Mouse (Mus musculus) spleen, embryonic (tissue): ENCODE measurements around the gene Igsf10.
"Not testable (repeated sequence)": the region's sequence is repeated elsewhere in the genome, so short reads cannot be mapped to it uniquely, and the experiment has no call there.

Experiments used
- CTCF ChIA-PET: fragments of 350-600 bp; sonication (Branson Sonifier 250); formaldehyde crosslinking; loops from one replicate; lab custom pipeline; 2022; lab: Charles Lee

Igsf10 gene

GRCm38 (mm10) chr3:59344065-59344905 is at the start of gene Igsf10:
Gene Igsf10, minus strand, starts transcription at chr3:59344394.
- CTCF ChIA-PET, result interaction anchor here (0.8 kb wide), 1 partner anchor 9 kb away, joined by 3 read pairs; no protein-coding TSS in a partner anchor

- CTCF ChIA-PET, result no interaction called here
Measured at GRCm38 (mm10) chr3:59385553-59385952, 41.4 kb upstream of the Igsf10 start.

DNA sequence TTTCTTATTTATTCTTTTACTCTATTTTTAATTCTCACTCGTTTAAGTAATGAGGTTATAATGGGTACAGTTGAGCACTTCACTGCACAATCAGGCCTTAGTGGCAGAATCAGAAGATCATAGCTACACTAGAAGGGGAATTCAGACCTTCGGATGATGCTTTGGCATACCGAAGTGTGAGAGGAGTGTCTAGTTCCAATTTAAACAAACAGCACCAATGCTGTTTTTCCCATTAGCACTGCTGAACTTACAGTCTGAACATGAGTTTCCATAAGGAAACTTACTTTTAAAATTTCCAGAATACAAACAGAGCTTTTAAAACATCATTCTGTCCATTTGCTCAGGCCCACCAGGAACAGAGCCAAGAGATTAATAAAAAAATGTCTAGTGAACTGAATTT is 40.8 kb upstream of the Igsf10 start:
- CTCF ChIA-PET, result no interaction called here

GRCm38 (mm10) chr3:59384321-59384720 is 40.1 kb upstream of the Igsf10 start:
- CTCF ChIA-PET, result no interaction called here

DNA sequence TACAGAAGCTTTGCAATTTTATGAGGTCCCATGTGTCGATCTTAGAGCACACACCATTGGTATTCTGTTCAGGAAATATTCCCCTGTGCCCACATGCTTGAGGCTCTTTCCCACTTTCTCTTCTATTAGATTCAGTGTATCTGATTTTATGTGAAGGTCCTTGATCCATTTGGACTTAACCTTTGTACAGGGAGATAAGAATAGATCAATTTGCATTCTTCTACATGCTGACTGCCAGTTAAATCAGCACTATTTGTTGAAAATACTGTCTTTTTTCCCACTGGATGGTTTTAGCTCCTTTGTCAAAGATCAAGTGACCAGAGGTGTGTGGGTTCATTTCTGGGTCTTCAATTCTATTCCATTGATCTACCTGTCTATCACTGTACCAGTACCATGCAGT is 34.6 kb upstream of the Igsf10 start:
- CTCF ChIA-PET, result not testable (repeated sequence)

- CTCF ChIA-PET, result no interaction called here
Measured at GRCm38 (mm10) chr3:59361895-59362294, 17.7 kb upstream of the Igsf10 start.

DNA sequence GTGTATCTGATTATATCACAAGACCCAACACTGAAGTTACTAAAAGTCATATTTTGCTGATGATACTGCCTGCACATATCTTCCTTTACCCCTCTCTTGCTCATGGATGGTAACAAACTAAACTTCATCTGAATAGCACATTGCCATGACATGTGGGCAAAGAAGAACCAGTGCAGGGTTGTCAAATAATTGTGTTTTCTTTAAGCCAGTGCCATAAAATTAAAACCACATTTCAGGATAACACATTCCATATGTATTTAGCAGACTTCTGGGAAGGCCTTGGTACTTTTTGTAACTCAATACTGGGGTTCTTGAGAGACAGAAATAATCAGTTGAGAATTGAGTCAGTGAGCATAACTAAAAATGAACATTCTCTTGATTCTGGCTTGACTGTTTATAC is 15.9 kb upstream of the Igsf10 start:
- CTCF ChIA-PET, result no interaction called here

GRCm38 (mm10) chr3:59354156-59354555 is 10.0 kb upstream of the Igsf10 start:
- CTCF ChIA-PET, result no interaction called here

DNA sequence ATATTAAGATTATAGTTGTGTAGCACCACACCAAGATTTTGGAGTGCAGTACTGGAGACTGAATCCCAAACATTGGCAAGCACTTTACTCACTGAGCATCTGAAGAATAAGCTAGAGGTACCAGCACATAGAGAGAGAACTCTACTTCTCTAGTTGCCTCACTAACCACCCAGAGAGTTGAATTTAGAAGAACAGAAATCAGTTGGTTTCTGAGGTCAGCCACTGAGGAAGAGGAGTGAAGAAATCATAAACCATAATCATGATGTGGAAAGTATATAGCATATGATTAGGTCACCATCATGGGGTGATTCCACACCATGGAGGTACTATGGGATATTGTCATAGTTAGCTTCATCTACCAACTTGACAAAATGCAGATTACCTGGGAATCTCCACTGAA is 7.6 kb upstream of the Igsf10 start:
- CTCF ChIA-PET, result no interaction called here

- CTCF ChIA-PET, result interaction anchor here (0.8 kb wide), 1 partner anchor 8 kb away, joined by 3 read pairs; no protein-coding TSS in a partner anchor
Measured at GRCm38 (mm10) chr3:59343026-59343425, 1.2 kb downstream of the Igsf10 start.

- CTCF ChIA-PET, result no interaction called here
Measured at GRCm38 (mm10) chr3:59341647-59342427, 2.4 kb downstream of the Igsf10 start.

- CTCF ChIA-PET, result no interaction called here
Measured at GRCm38 (mm10) chr3:59328526-59328925, 15.7 kb downstream of the Igsf10 start.

DNA sequence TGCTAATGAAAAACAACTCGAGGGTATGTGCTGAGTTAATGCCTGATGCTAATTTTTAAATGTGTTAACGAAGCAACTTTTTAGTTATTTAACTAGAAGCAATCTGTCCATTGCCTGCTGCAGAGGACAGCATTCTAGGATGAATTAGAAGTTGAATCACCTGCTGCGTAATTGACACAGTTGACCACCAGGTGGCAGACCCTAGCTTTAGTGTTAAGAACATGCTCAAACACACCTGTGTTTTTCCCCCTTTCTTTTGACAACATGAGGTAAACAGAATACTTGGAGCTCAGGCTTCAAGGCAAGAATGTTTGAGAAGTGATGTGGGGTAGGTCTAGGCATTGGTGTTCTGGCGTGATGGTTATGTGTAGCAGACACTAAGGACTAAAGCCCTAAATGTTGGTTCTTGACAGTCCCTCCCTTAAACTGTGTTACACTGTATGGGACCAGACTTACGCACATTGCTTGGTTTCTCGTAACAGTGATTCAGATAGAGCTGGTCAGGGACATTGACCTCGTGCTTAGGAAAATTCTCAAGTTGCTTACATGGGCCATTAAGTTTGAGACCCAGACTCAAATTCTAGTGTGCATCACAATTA is 22.8 kb downstream of the Igsf10 start:
- CTCF ChIA-PET, result interaction anchor here (0.7 kb wide), 1 partner anchor 410 kb away, joined by 3 read pairs; no protein-coding TSS in a partner anchor

DNA sequence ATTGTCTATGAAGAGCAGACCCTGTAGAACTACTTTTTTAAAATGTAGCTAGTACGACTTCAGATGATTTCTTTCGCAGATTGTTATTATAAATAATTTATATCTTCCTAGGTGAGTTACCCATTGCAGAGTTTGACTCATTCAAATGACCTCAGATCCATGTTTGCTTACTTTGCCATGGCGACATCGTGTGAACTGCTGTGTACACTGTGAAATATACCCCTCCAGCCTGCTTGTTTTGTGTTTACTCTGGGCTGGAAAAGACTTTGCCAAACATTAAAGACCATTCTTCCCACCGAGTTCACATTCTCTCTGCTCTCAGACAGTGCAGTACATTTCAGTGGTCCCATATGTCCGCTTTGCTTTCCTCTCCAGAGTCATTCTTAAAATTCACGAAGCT is 28.1 kb downstream of the Igsf10 start:
- CTCF ChIA-PET, result interaction anchor here (0.6 kb wide), 1 partner anchor 9 kb away, joined by 22 read pairs; no protein-coding TSS in a partner anchor

GRCm38 (mm10) chr3:59312610-59313009 is 31.6 kb downstream of the Igsf10 start:
- CTCF ChIA-PET, result no interaction called here

- CTCF ChIA-PET, result no interaction called here
Measured at GRCm38 (mm10) chr3:59305518-59305917, 38.7 kb downstream of the Igsf10 start.

- CTCF ChIA-PET, result no interaction called here
Measured at GRCm38 (mm10) chr3:59304944-59305343, 39.2 kb downstream of the Igsf10 start.

DNA sequence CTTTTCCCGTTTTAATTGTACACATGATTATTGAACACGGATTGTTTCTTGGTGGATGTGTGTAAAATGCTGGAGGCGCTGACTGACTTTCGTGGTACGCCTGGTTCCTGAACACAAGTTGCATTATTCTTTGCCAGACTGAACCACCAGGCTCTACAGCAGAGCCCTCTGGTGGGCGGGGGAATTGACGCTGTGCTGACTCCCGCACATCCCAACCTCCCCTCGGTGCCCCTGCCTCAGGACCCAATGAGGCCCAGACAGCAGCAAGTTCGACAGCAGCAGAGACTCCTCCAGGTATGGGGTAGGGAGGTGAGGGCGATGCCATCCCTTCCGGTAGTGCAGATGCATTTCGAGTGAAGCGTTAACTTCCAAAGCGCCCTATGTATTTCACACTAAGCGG is 46.5 kb downstream of the Igsf10 start:
- CTCF ChIA-PET, result no interaction called here

DNA sequence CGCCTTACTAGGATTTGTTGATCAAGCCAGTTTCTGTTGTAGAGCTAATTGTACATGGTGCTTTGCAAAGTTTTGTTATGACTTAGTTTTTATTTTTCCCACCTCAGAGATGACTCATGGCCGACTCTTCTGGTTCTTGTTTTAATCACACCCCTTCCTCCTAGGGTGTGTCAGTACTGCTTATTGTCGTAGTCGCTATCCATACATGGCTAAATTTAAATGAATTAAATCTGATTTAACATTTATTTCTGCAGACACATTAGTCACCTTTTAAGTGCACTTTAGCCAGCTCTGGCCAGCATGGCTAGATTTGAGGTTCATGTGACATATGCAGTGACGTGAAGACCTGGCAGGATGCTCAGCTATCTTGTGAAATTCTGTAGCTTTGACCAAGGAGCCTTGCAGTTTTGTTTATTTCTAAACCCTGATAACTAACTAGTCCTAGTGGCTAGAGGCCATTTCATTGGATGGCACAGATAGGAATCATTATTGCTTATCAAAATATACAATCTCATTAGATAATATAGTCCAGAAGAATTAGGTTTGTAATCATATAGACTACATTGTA is 47.5 kb downstream of the Igsf10 start:
- CTCF ChIA-PET, result no interaction called here

DNA sequence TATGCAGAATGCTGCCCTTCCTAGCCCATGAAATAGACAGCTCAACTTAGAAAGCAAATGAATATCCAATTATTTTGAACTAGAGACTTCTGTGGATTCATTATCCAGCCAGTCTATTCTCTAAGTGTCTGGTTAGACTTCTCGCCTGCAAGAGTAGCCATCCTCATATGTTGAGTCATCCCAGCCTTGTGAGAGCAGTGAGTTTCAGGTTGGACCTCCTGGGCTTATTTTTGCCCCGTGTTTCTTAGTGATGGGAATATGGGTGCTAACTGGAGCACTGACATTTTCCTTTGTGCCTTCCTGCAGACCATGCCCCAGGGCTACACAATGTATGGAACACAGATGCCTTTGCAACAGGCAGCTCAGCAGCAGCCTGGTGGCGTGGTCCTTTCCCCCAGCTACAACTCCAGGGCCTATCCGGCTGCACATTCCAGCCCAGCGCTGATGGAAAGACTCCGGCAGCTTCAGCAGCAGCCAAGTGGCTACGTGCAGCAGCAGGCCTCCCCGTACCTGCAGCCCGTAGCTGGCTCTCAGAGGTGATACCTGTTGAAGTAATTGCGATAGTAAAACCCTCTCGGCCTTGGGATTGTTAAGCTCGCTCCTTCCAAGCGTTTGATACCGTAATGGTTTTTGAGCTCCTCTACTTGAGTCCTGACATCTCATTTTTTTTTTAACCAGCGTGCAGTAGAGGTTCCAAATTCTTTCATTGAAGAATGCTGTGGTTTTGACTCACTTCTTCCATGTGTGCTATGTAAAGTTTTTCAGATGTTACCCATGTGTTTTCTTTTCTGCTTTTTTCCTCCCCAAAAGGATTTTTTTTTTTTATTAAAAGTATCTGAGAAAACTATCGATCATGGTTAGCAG is 48.3 kb downstream of the Igsf10 start:
- CTCF ChIA-PET, result interaction anchor here (0.7 kb wide), 1 partner anchor 52 kb away, joined by 3 read pairs; no protein-coding TSS in a partner anchor
